Mouse (Mus musculus) intestine, embryonic 16.5 days (tissue): ENCODE results near the gene Cemip. TPM values are rescaled to one million over a fixed set of nuclear protein-coding genes. Genes with fewer than 3 reads are reported as not detected.

Experiments
- ATAC-seq: fragments of 200-750 bp; cut with Nextera tagmentation; 2 replicates; pipeline ENCODE4 v1.8.0; 2017; ENCODE audit warnings: moderate TSS enrichment, moderate library complexity
- H3K27ac ChIP-seq: fragments of 300-500 bp; sonication (generic); 2 replicates; pipeline ENCODE4 v1.5.1; 2014; ENCODE audit warnings: mild to moderate bottlenecking, low read length
- H3K27me3 ChIP-seq: fragments of 300-500 bp; sonication (generic); replicated peaks from 2 replicates; pipeline ENCODE4 v1.6.1; 2014; ENCODE audit warnings: low read length, control low read depth, mixed read lengths; ENCODE audit not compliant: control insufficient read depth, insufficient read depth
- H3K36me3 ChIP-seq: fragments of 300-500 bp; sonication (generic); 2 replicates; pipeline ENCODE4 v1.6.1; 2014; ENCODE audit warnings: low read length, control low read depth; ENCODE audit not compliant: control insufficient read depth, insufficient read depth
- H3K4me1 ChIP-seq: fragments of 300-500 bp; sonication (generic); 2 replicates; pipeline ENCODE4 v1.6.1; 2014; ENCODE audit warnings: low read length, control low read depth, mixed read lengths; ENCODE audit not compliant: control insufficient read depth, insufficient read depth
- H3K4me2 ChIP-seq: fragments of 300-500 bp; sonication (generic); 2 replicates; pipeline ENCODE4 v1.6.1; 2014; ENCODE audit warnings: low read depth, low read length, control low read depth
- H3K4me3 ChIP-seq: fragments of 300-500 bp; sonication (generic); 2 replicates; pipeline ENCODE4 v1.5.1; 2014; ENCODE audit warnings: mild to moderate bottlenecking, low read length
- H3K9ac ChIP-seq: fragments of 300-500 bp; sonication (generic); 2 replicates; pipeline ENCODE4 v1.6.1; 2014; ENCODE audit warnings: low read depth, low read length
- H3K9me3 ChIP-seq: fragments of 300-500 bp; sonication (generic); 2 replicates; pipeline ENCODE4 v1.6.1; 2016; ENCODE audit warnings: low read length, control low read depth; ENCODE audit not compliant: control insufficient read depth
- WGBS: fragments of 180-500 bp; shearing (Covaris S2); extraction: QIAGEN DNeasy Blood & Tissue Kit; methylation state at CpG from one replicate; pipeline ENCODE4 v1.1.7; 2014; 5-methylcytosine and 5-hydroxymethylcytosine counted together
- polyA plus RNA-seq: library from polyadenylated mRNA; unstranded; fragments of >200 nt; fragmentation: Nextera tagmentation; extraction: Ambion mirVana; gene quantifications from 2 replicates; pipeline ENCODE4 v1.2.1, GENCODE M21; 2015

Gene Cemip
- polyA plus RNA-seq, 1 experiment from 2014 or later: 0.40 TPM

- no peaks in the 10 kb centered on the region for H3K27me3 ChIP-seq
- H3K9me3 ChIP-seq: no peaks in the 10 kb centered on the region
- H3K4me1 ChIP-seq: peaks cover 48% of the 10 kb centered on the region
- no peak overlapping the region for H3K4me3 ChIP-seq
- H3K9ac ChIP-seq: no peak overlapping the region
- WGBS: 71% methylated on average over 6 of the region's 6 CpGs
- peak; percentile 55 for ATAC-seq
- no peaks in the 10 kb centered on the region for H3K36me3 ChIP-seq
- no peak overlapping the region; the same call in 1 of the 2 replicates for H3K27ac ChIP-seq
- H3K4me2 ChIP-seq: no peak overlapping the region
Measured at GRCm38 (mm10) chr7:84117543-84118122, 31.3 kb upstream of the Cemip start.

DNA sequence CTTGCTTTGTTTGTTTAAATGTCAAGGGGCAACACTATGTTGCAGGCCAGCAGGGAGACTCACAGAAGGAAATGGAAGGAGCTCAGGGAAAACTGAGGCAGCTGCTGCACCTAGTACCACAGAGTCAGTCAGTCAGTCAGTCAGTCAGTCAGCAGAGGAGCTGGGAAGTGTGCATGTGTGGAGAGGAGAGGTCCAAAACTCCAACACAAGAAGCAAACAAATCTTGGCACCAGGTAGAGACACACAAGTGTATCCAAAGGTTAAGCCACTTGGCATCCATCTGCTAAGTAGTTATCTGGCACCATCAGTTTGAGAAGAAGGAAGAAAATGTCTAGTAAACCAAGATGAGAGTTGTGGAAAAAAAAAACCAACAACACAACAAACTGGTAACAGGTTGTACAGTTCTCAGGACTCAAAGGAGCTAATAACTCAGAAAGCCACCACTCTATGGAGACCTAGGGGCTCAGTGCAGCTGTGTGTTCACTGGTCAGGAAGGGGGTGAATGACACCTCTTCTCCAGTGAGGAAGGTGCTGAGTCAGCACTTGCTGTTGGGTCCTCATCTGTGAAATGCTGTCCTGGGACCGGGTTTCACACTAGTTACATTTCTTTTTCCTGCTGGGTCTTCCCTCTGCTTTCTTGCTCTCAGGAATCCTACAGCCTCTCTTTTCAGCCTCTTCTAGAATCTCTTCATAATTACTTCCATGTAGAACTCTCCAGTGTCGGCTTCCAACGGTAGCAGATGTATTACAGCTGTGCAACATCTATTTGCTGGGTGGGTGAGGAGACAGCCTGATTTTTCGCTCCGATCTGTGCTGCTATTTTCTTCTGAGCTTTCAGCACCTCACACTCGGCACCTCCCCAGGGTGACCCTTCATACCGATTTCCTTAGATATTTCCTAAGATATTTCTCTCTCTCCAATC is 30.6 kb upstream of the Cemip start:
- Histone ChIP-seq H3K27ac (no peak overlapping the region), H3K9me3 (no peaks in the 10 kb centered on the region), H3K27me3 (no peaks in the 10 kb centered on the region), H3K4me3 (no peak overlapping the region), H3K36me3 (no peaks in the 10 kb centered on the region), H3K4me2 (no peak overlapping the region), H3K9ac (no peak overlapping the region), H3K4me1 (peaks cover 54% of the 10 kb centered on the region)
- 60% methylated on average over 7 of the region's 7 CpGs for WGBS
- ATAC-seq: no peak

GRCm38 (mm10) chr7:84115385-84115784 is 29.1 kb upstream of the Cemip start:
- 69% methylated on average over 2 of the region's 2 CpGs for WGBS
- Histone ChIP-seq H3K36me3 (no peaks in the 10 kb centered on the region; the same call in 1 of the 2 replicates), H3K4me1 (peaks cover 45% of the 10 kb centered on the region), H3K9ac (no peak overlapping the region), H3K27ac (no peak overlapping the region), H3K9me3 (no peaks in the 10 kb centered on the region), H3K4me3 (no peak overlapping the region), H3K27me3 (no peaks in the 10 kb centered on the region), H3K4me2 (no peak overlapping the region)
- no peak for ATAC-seq

DNA sequence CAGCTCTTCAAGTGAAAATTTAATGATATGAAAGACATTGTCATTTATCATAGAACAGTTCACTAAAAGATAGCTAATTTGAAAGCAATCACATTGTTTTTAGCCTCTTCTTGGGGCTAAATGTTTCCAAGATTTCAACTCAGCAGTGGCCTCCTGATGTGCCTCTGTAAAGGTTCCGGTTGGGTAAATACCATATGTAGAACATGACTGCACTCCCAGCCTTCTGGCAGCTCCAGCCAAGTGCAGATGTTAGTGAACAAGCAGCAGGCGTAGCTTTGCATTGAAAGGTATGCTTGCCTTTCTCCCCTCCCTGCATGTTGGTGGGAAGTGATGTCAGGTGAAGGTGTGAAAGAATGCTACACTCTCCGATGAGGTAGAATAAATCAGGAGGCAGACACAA is 28.5 kb upstream of the Cemip start:
- H3K4me3 ChIP-seq: no peak overlapping the region
- H3K36me3 ChIP-seq: no peaks in the 10 kb centered on the region; the same call in 1 of the 2 replicates
- H3K9me3 ChIP-seq: no peaks in the 10 kb centered on the region
- no peak for ATAC-seq
- no peak overlapping the region for H3K9ac ChIP-seq
- WGBS: 82% methylated on average over 3 of the region's 3 CpGs
- H3K27me3 ChIP-seq: no peaks in the 10 kb centered on the region
- H3K4me1 ChIP-seq: peaks cover 38% of the 10 kb centered on the region
- no peak overlapping the region for H3K27ac ChIP-seq
- no peak overlapping the region for H3K4me2 ChIP-seq

DNA sequence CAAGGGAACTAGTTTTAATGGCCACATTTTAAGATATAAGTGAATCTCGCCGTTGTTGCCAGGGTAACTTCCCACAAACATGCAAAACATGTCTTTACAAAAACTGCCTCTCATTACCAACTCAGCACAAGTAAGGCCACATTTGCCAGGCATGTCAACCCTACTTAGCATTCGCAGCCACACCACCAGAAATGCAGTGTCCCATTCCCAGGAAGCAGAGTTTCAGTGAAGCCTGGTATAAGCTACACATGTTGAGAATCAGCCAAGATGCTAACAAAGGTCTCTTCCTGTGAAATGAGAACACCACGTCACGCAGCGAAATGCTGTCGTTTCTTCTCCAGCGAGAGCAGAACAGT is 26.7 kb upstream of the Cemip start:
- 83% methylated on average over 8 of the region's 8 CpGs for WGBS
- Histone ChIP-seq H3K36me3 (peaks cover 9% of the 10 kb centered on the region; the same call in 1 of the 2 replicates), H3K27me3 (no peaks in the 10 kb centered on the region), H3K27ac (no peak overlapping the region), H3K4me1 (peaks cover 21% of the 10 kb centered on the region), H3K4me2 (no peak overlapping the region), H3K9me3 (no peaks in the 10 kb centered on the region), H3K9ac (no peak overlapping the region), H3K4me3 (no peak overlapping the region)
- no peak for ATAC-seq

- no peaks in the 10 kb centered on the region for H3K9me3 ChIP-seq
- peaks cover 9% of the 10 kb centered on the region; the same call in 1 of the 2 replicates for H3K36me3 ChIP-seq
- H3K4me3 ChIP-seq: no peak overlapping the region
- H3K27ac ChIP-seq: no peak overlapping the region
- no peak for ATAC-seq
- H3K9ac ChIP-seq: no peak overlapping the region
- H3K4me1 ChIP-seq: peaks cover 16% of the 10 kb centered on the region; the same call in 1 of the 2 replicates
- H3K4me2 ChIP-seq: no peak overlapping the region
- H3K27me3 ChIP-seq: no peaks in the 10 kb centered on the region
- 69% methylated on average over 6 of the region's 6 CpGs for WGBS
Measured at GRCm38 (mm10) chr7:84112351-84113034, 26.2 kb upstream of the Cemip start.

- H3K4me1 ChIP-seq: peaks cover 10% of the 10 kb centered on the region; the same call in 1 of the 2 replicates
- H3K4me2 ChIP-seq: no peak overlapping the region
- no peak overlapping the region for H3K9ac ChIP-seq
- no peak overlapping the region for H3K27ac ChIP-seq
- peak; percentile 35; the same call in 1 of the 2 replicates for ATAC-seq
- H3K4me3 ChIP-seq: no peak overlapping the region
- H3K36me3 ChIP-seq: peaks cover 9% of the 10 kb centered on the region; the same call in 1 of the 2 replicates
- WGBS: 38% methylated on average over 10 of the region's 10 CpGs
- no peaks in the 10 kb centered on the region for H3K9me3 ChIP-seq
- H3K27me3 ChIP-seq: no peaks in the 10 kb centered on the region
Measured at GRCm38 (mm10) chr7:84111716-84112350, 25.5 kb upstream of the Cemip start.

- H3K36me3 ChIP-seq: peaks cover 9% of the 10 kb centered on the region; the same call in 1 of the 2 replicates
- WGBS: 95% methylated on average over 1 of the region's 1 CpGs
- ATAC-seq: no peak
- peaks cover 4% of the 10 kb centered on the region; the same call in 1 of the 2 replicates for H3K4me1 ChIP-seq
- no peak overlapping the region for H3K27ac ChIP-seq
- no peak overlapping the region for H3K4me3 ChIP-seq
- no peaks in the 10 kb centered on the region for H3K9me3 ChIP-seq
- H3K27me3 ChIP-seq: no peaks in the 10 kb centered on the region
- no peak overlapping the region for H3K9ac ChIP-seq
- no peak overlapping the region for H3K4me2 ChIP-seq
Measured at GRCm38 (mm10) chr7:84106942-84107341, 20.6 kb upstream of the Cemip start.

- Histone ChIP-seq H3K4me2 (no peak overlapping the region), H3K4me1 (no peaks in the 10 kb centered on the region), H3K9ac (no peak overlapping the region), H3K36me3 (no peaks in the 10 kb centered on the region), H3K4me3 (no peak overlapping the region), H3K27ac (no peak overlapping the region), H3K9me3 (no peaks in the 10 kb centered on the region), H3K27me3 (no peaks in the 10 kb centered on the region)
- ATAC-seq: 0 out of 2 replicates have a peak, but pooled peaks have one; percentile 44
- WGBS: 94% methylated on average over 1 of the region's 1 CpGs
Measured at GRCm38 (mm10) chr7:84102589-84102988, 16.3 kb upstream of the Cemip start.
